Mouse (Mus musculus): ENCODE data around the gene Marc1.

The Marc1 gene

GRCm38 (mm10) chr1:184827175-184827701 is 16.1 kb upstream of the Marc1 start:
- in situ Hi-C loops (cut with MboI; ENCODE audit: low pct_unique_long_range_greater_than_20kb in 1 of 2, low sequenced_read_pairs in 2 of 2, unreplicated experiment in 1 of 2): no loop called here

GRCm38 (mm10) chr1:184825093-184825492 is 14.0 kb upstream of the Marc1 start:
- in situ Hi-C loops (cut with MboI; ENCODE audit: low pct_unique_long_range_greater_than_20kb in 1 of 2, low sequenced_read_pairs in 2 of 2, unreplicated experiment in 1 of 2): no loop called here

DNA sequence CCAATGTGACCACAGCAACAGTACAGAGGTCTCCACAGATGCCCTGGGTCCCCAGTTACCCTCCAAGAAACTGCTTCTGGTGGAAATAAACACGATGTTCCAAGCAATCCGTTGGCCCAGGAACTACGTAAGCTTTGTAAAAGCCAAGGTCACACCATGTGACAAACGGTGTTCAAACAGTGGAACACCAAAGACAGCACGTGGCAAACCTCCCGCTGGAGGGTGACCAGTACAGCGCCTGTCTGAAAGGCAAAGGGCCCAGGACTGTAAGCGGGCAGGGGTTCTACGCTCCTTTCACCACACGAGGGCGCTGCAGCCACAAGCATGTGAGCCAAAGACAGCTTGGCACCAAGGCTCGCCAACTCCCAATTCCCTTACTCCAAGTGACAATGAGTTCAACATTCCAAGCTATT is 13.3 kb upstream of the Marc1 start:
- in situ Hi-C loops (cut with MboI; ENCODE audit: low pct_unique_long_range_greater_than_20kb in 1 of 2, low sequenced_read_pairs in 2 of 2, unreplicated experiment in 1 of 2): no loop called here

GRCm38 (mm10) chr1:184822678-184823077 is 11.6 kb upstream of the Marc1 start:
- in situ Hi-C loops (cut with MboI; ENCODE audit: low pct_unique_long_range_greater_than_20kb in 1 of 2, low sequenced_read_pairs in 2 of 2, unreplicated experiment in 1 of 2): no loop called here

DNA sequence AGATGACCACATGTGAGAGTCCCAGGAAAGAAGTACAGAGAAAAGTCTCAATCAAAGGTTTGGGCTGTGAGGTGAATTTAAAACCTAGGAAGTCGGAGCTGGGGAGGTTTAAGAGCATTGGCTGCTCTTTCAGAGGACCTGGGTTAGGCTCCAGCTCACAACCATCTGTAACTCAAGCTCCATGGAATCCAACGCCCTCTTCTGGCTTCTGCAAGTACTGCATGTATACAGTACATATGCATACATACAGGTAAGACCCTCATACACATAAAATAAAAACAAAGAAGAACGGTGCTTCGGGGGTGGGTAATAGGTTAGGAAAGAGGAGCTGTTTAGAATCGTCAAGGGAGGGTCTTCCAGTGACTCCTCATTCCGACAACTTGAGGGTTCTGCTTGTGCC is 6.7 kb upstream of the Marc1 start:
- in situ Hi-C loops (cut with MboI; ENCODE audit: low pct_unique_long_range_greater_than_20kb in 1 of 2, low sequenced_read_pairs in 2 of 2, unreplicated experiment in 1 of 2): no loop called here

DNA sequence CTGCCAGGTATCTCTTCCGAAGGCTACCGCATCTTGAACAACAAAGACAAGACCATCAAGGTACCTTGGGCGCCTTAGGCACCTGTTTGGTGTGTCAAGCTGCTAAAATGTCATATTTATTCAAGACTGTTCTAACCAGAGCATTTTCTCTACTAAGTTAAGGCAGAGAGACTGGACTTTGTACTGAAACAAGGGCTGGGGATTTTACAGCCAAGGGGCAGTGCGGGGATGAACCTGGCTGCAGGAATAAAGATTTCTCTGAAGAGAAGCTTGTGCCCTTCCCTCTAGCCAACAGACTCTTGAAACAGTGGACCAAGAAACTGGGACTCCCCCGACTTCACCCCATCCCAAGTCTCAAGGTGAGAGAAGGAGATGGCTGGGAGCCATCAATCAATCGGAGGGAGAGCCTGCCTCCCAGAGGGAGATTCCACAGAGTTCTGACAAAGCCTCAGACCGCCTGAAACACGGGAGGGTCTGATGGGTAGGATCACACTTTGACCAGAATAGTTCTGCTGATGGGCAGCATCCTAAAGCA is 670 bp upstream of the Marc1 start:
- in situ Hi-C loops (cut with MboI; ENCODE audit: low pct_unique_long_range_greater_than_20kb in 1 of 2, low sequenced_read_pairs in 2 of 2, unreplicated experiment in 1 of 2): no loop called here

DNA sequence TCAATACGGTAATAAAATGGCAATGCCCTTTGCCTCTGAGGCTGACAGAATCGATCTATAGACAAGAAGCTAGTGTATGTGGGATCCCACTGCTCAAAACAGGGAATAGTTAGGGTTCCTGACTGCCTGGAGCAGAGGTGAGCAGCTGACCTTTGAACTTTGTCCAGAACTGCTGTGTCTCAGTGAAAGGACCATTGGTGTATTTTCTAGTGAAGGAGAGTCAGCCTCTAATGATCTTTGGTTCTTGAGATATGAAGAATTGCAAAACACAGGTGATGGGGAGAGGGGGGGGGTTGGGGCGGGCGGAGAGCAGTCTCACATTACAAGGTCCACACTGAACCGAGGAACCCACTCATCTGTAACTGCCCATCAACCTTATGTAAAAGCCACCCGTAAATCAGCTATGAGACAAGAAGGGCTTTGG is 1.5 kb downstream of the Marc1 start:
- in situ Hi-C loops (cut with MboI; ENCODE audit: low pct_unique_long_range_greater_than_20kb in 1 of 2, low sequenced_read_pairs in 2 of 2, unreplicated experiment in 1 of 2): no loop called here

- in situ Hi-C loops (cut with MboI; ENCODE audit: low pct_unique_long_range_greater_than_20kb in 1 of 2, low sequenced_read_pairs in 2 of 2, unreplicated experiment in 1 of 2): no loop called here
These were observed 2.6 kb downstream of the Marc1 start for GRCm38 (mm10) chr1:184808418-184809012.

DNA sequence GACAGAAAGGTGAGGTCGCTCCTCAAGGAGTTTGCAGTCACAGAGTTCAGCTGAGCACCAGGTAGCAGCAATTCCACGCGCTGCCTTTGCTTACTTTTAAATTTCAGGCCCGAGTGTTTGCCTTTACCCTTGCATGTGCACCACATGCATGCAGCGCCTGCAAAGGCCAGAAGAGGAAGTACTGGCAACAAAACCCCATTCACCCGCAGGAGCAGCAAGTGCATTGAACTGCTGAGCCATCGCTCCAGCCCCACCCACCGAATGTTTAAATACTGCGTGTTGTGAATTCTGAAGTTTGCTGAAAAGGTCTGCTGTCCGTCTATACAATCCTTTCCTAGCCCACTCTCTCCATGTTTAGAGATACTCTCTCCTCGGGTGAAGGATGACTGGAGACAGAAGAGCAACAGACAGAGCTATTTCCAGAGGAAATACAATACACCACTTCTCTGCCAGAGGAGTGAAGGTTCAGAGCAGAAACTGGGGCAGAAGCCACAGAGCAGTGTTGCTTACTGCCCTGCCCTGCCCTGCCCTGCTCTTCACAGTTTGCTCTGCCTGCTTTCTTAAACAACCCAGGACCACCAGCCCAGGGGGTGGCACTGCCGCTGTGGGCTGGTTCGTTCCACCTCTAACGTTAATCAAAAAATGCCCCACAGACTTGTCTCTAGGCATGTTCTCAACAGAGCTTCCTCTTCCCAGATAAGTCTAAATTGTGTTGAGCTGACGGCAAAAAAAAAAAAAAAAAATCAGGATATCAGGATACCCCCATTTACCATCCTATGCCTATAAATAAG is 3.3 kb downstream of the Marc1 start:
- in situ Hi-C loops (cut with MboI; ENCODE audit: low pct_unique_long_range_greater_than_20kb in 1 of 2, low sequenced_read_pairs in 2 of 2, unreplicated experiment in 1 of 2): no loop called here

DNA sequence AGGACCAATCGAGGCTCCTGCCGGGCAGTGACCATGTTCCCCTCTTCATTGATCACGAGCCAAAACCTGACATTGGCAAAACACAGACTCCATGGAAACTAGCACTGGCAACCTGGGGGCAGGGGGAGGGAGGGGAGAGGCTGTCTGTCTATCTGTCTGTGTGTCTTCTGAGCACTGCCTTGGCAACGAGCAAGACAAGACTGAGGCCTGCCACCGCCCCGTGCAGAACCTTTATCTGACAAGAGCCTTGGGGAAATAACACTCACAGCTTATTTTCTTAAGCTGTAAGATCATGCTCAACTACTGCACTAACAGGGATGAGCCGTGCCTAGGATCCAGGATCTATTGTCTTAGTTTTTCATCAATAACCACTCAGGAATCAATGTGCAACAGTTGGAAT is 4.0 kb downstream of the Marc1 start:
- in situ Hi-C loops (cut with MboI; ENCODE audit: low pct_unique_long_range_greater_than_20kb in 1 of 2, low sequenced_read_pairs in 2 of 2, unreplicated experiment in 1 of 2): no loop called here

DNA sequence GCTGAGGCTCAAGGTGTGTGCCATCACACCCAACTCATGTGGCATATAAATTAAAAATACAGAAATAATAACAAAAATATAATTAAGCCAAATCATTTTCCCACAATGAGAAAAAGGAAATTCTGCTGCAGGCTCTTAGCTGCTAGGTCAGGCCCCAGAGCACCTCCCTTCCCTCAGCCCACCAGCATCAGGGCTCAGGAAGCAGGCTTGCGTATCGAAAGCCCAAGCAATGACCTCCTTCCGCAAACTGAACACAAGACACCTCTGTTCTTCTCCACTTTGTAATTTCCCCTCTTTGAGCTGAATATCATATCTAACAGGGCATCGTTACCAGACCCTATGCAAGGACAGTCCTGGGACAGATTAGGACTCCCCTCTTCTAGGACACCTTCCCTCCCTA is 5.4 kb downstream of the Marc1 start:
- in situ Hi-C loops (cut with MboI; ENCODE audit: low pct_unique_long_range_greater_than_20kb in 1 of 2, low sequenced_read_pairs in 2 of 2, unreplicated experiment in 1 of 2): no loop called here

GRCm38 (mm10) chr1:184793163-184793876 is 17.8 kb downstream of the Marc1 start:
- in situ Hi-C loops (cut with MboI; ENCODE audit: low pct_unique_long_range_greater_than_20kb in 1 of 2, low sequenced_read_pairs in 2 of 2, unreplicated experiment in 1 of 2): no loop called here

GRCm38 (mm10) chr1:184791109-184791508 is 20.0 kb downstream of the Marc1 start:
- in situ Hi-C loops (cut with MboI; ENCODE audit: low pct_unique_long_range_greater_than_20kb in 1 of 2, low sequenced_read_pairs in 2 of 2, unreplicated experiment in 1 of 2): no loop called here

DNA sequence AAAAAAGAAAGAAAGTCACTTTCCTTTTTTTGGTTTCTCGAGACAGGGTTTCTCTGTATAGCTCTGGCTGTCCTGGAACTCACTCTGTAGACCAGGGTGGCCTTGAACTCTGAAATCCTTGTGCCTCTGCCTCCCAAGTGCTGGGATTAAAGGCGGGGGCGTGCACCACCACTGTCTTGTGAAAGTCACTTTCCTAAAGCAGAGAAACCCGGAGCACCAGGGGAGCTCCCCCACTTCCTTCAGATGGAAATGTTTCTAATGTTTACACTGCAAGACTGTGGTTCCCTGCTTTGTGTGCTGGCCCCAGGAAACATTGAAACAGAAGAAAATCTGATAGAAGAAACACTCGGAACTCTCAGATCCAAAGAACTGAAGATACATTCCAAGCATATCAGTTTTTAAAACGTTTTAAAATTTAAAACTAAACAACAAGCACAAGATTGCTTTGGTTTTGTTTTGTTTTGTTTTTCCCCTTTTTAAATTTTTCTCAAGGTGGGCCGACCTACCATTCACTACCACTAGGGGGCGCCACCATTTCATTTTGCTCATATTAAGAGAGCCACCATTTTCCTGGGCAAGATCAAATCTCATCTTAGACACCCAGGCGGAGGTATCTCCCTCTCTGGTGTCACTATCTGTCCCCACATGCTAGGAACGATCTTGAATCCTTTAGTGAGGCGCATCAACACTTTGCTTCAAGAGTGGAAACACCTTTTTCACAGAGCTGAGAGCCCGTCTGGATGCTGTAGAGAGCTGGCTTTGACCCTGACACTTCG is 24.5 kb downstream of the Marc1 start:
- in situ Hi-C loops (cut with MboI; ENCODE audit: low pct_unique_long_range_greater_than_20kb in 1 of 2, low sequenced_read_pairs in 2 of 2, unreplicated experiment in 1 of 2): no loop called here

GRCm38 (mm10) chr1:184783641-184784040 is 27.5 kb downstream of the Marc1 start:
- in situ Hi-C loops (cut with MboI; ENCODE audit: low pct_unique_long_range_greater_than_20kb in 1 of 2, low sequenced_read_pairs in 2 of 2, unreplicated experiment in 1 of 2): no loop called here

GRCm38 (mm10) chr1:184782161-184782513 is 29.0 kb downstream of the Marc1 start:
- in situ Hi-C loops (cut with MboI; ENCODE audit: low pct_unique_long_range_greater_than_20kb in 1 of 2, low sequenced_read_pairs in 2 of 2, unreplicated experiment in 1 of 2): no loop called here

DNA sequence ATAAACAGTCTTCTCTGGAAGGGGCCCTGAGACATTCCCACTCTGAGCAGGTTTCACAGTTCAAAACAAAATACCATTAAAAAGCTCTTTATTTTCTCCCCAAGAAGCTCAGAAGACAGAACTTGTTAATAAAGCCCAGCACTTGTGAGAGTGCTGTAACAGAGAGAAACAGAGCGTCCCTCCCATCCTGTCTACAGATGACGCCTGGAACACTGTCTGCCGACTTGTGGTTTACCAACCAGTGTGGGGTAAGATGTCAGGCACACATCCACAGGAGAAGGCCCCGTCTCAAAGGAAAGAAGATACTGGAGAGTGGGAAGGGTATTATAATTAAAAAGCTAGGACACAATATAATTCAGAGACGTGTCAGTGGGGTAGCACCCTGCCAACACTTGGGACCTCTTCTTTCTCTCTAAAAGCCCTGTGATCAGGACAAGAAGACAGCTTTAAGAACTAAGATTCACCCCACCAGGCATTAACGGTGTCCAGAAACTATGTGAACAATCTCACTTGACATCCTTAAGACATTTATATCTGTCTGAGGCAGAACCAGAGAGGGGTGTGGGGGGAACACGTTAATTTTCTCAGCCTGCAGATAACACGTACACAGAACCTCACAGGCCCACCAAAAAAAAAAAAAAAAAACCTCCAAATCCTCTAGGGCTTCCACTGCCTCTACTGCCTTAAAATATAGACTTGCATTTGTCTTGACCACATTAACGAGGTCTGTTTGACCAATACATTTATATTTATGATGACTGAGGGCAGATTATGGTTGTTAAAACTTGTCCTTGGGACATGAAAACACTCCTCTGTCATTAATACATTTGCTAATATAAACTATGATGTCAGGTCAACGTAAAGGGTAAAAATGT is 29.6 kb downstream of the Marc1 start:
- in situ Hi-C loops (cut with MboI; ENCODE audit: low pct_unique_long_range_greater_than_20kb in 1 of 2, low sequenced_read_pairs in 2 of 2, unreplicated experiment in 1 of 2): no loop called here

GRCm38 (mm10) chr1:184778157-184778556 is 33.0 kb downstream of the Marc1 start:
- in situ Hi-C loops (cut with MboI; ENCODE audit: low pct_unique_long_range_greater_than_20kb in 1 of 2, low sequenced_read_pairs in 2 of 2, unreplicated experiment in 1 of 2): no loop called here
